Mouse (Mus musculus): Measurements from ENCODE around the gene 3110009E18Rik. TPM values are rescaled to one million over a fixed set of nuclear protein-coding genes. Genes with fewer than 3 reads are reported as not detected.

The 3110009E18Rik gene
- polyA plus RNA-seq, 1 experiment from 2014 or later, result 11.1 TPM

Other genes with a start within 250 kb of the 3110009E18Rik start
- 6.9 and 7.0 TPM in 2 replicates for gene Tmem177, start 208.0 kb upstream of the 3110009E18Rik start, polyA plus RNA-seq (2014; fragmentation: Nextera tagmentation; extraction: Ambion mirVana)
- not detected in 2 replicates for gene Cfap221, start 124.0 kb upstream of the 3110009E18Rik start, polyA plus RNA-seq (2014; fragmentation: Nextera tagmentation; extraction: Ambion mirVana)
- gene Sctr, start 114.3 kb upstream of the 3110009E18Rik start, polyA plus RNA-seq (2014; fragmentation: Nextera tagmentation; extraction: Ambion mirVana), result 0.11 and 0.32 TPM in 2 replicates
- gene Tmem37, start 47.1 kb upstream of the 3110009E18Rik start, polyA plus RNA-seq (2014; fragmentation: Nextera tagmentation; extraction: Ambion mirVana), result 15.1 and 15.7 TPM in 2 replicates
- gene Dbi, start 109 bp upstream of the 3110009E18Rik start, polyA plus RNA-seq (2014; fragmentation: Nextera tagmentation; extraction: Ambion mirVana), result 768 and 775 TPM in 2 replicates
- 19.3 and 20.1 TPM in 2 replicates for gene Steap3, start 151.5 kb downstream of the 3110009E18Rik start, polyA plus RNA-seq (2014; fragmentation: Nextera tagmentation; extraction: Ambion mirVana)
- not detected in 2 replicates for gene C1ql2, start 219.4 kb downstream of the 3110009E18Rik start, polyA plus RNA-seq (2014; fragmentation: Nextera tagmentation; extraction: Ambion mirVana)

All from heart, embryonic 14.5 days (tissue).